Mouse (Mus musculus) cerebellum, postnatal 36 days (tissue): ENCODE data around the gene Adprh.

ENCODE experiments used
- DNase-seq, 2 experiments: peaks; one replicate each; pipeline ENCODE4 v3.0.0; 2021 to 2022; ENCODE audit warnings: mixed read lengths in 2 of 2

Adprh gene

DNA sequence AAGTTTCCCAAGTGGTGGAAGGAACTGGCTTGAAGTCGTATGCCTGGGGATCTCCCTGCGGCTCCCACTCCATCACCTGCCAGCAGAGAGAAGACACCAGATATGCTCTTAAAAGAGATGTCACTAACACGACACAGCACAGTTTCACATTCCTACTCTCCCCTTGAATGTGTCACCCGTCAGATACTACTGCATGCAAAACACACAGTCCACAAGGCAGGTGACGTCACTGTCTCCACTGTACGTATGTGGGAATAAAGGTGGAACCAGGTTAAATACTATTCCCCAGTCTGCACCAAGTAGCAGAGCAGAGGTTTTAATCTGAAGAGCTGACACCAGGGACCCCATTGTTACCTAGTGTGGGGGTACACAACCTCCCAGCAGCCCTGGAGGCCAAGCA, 12.1 kb downstream of the Adprh start:
- no peak for DNase-seq

DNA sequence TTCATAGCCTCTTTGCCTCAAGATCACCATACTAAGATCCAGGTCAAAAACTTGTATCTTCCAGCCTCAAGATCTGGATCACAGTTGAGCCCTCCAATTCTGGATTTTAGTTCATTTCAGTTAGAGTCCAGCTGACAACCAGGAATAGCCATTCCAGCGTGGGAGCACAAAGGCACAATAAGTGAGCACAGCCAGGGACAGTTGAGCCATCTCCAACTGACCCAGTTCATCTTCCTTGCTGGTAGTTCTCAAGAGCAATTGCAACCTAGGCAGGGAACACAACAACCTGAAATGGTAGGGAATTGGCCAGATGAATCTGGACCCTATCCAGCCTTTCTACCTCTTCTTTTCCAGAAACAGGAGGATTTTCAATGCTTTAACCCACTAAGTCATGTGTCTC, 13.3 kb downstream of the Adprh start:
- no peak for DNase-seq

DNA sequence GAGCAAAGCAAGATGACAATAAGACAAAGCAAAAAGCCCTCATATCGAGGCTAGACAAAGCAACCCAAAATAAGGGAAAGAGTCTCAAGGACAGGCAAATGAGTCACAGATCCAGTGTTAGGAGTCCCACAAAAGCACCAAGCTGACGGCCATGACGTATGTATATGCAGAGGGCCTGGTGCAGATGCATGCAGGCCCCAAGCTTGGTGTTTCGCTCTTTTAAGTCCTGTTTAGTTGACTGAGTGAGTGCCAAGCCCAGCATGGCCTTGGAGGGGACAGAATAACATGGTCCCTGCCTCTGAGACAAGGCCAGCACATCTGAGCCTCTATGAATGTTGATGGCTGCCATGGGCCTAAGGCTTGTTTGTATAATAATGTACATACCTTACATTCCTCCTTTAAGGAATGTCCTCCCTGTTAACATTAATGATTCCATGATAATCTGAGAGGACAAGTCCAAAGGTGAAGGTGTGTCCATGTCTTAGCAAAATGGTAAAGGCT, 18.2 kb downstream of the Adprh start:
- no peak for DNase-seq

DNA sequence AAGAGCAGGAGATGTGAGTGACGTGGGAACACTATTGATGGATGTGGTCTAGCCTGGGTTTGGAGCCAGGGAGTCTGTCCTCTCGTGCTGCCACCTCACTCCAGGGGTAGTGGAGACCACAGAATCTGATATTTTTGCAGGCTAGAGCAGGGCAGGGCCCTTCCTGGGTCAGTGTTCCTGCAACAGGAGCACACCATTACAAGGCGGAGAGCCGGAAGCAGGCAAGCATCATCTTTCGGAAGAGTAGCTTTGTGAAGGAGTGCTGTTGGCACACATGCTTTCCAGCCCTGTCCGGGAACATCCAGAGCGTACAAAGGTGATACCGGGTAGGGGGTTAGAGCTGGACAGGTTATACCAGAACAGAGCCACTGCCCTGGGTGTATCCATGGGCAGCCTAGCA, 19.0 kb downstream of the Adprh start:
- DNase-seq: no peak

DNA sequence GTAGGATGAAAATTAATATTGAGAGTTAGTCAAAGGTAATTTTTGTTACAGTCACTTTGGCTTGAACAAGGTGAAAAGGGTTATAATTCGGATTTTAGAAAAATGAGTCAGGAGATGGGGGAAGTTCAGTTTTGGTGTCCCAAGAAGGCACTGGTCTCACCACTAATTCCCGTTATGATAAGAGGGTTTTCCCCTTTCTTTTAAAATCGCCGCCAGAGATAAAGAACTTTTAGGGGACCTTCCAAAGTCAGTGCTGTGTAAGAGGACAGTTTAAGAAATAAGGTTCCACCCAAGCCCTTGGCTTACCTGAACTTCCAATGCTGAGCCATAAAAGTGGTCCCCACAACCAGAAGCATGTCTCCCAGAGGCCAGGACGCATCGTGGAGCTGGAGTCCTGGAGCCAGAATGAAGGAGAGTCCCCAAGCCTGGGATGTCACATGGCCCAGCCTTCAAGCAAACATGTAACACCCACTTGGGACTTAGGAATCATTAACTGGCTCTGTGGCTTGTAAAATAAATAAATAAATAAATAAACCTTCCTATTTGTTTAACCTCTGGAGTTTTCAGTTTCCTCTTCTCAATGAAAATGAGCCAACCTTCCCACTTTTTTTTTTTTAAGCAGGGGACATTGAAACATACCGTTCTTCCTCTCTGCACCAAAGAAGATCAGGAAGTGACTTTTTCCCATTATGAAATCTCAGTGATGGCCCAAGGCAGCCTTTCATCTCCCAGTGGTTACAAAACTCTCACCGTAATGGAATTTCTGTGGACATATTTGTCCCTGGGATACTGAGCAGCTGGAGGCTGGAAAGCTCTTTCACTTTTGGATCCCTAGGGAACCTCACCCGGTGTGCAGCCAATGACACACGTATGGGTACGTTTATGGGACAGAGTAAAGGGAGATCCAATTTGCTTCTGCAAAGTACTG, 19.7 kb downstream of the Adprh start, which contains the start of gene Pla1a:
Gene Pla1a, minus strand, starts transcription at position 648 of the 928 bp plus-strand sequence.
- no peak for DNase-seq

DNA sequence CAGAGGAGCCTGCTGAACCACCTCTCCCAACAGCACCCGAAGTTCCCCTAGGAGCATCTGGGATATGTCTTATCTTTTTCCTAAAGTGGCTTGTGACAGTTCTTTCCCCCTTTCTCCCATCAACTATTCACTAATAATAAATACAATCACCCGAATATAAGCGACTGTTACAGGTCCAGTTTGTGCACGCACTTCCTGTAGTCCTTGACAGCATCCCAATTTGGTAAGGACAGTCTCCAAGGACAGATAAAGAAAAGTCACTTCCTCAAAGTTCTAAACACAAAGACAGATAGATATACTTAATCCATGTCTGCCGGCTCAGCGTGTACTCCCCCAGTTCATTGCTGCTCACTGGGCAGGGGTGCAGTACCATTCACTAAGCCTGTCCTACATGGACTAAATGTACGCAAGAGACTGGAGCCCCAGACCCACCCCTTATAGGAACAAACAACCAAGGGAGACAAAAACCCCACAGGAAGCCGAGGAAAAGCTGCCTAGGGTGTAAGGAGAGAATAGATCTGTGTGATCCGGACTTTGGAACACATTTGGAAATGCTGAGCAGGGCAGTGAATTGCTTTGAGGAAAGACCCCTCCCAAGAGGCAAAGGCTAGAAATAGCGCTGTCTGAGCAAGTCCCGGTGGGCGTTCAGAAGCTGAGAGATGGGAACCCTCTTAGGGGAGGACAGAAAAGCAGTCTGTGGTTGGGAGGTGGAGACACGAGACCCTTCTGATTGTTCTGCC, 20.9 kb downstream of the Adprh start:
- DNase-seq: no peak

DNA sequence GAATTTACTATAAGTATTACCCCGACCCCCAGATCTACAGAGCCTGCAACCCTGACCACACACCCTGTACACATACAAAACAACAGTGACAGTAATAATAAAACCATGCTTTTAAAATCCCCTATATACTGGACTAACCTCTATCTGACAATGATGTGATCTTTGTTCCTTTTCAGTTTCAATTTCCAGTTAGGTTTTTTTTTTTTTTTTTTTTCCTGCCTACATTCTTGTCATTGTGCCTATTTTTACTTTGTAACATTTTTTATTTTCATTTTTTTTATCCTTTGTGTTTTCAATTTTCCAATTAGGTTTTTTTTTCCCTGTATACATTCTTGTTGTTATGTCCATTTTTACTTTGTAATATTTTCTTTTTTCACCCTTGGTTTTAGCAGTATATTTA, 26.7 kb downstream of the Adprh start:
- DNase-seq: no peak

DNA sequence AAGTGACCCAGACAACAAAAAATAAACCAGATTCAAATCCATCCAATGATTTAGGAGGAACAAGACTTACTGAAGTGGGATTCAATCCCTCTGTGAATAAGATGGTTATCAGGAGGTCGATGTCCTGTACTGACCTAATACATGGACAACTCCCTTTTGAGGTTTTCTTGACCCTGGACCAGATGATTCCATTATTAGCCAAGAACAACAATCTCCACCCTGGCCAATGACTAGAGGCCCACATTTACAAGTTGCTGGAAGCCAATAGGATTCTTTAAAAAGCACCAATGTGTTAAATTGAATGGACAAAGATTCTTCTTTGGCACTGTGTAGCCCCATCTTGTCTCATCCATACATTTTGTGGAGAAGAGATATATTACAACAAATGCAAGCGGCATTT, 27.1 kb downstream of the Adprh start:
- no peak for DNase-seq

DNA sequence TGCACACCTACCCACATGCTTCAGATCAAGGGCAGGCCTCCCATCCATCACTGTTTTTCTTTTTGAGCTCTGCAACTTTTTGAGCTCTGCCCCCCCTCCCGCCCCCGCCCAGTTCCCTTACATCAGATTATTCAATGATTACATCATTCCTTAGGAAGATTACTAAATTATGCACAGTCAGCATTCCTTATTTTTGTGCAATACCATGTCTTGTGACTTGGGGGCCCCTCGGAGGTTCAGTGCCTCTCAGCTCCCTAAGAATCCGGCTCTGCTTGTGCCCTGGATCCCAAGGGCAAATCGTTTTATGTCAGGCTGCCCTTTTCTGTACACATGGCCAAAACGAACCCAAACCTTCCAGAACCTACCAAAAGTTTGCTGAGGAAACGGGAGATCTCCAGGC, 37.5 kb downstream of the Adprh start:
- DNase-seq: no peak

DNA sequence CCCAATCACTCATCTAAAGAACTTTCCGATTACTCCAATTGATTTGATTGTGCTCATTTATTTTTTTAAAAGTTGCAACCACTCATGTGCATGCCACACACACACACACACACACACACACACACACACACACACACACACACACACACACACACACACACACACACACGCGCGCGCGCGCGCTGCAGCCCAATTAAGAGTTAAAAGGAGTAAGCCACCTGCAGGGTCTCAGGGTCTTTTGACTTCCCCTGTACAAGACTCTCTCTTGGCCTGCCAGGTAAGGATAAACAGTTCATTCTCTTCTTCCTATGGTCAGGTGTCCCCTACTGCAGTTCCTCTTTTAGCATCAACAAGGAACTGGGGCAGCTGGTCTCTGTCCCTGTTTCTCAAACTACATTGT, 44.1 kb downstream of the Adprh start:
- DNase-seq: no peak

DNA sequence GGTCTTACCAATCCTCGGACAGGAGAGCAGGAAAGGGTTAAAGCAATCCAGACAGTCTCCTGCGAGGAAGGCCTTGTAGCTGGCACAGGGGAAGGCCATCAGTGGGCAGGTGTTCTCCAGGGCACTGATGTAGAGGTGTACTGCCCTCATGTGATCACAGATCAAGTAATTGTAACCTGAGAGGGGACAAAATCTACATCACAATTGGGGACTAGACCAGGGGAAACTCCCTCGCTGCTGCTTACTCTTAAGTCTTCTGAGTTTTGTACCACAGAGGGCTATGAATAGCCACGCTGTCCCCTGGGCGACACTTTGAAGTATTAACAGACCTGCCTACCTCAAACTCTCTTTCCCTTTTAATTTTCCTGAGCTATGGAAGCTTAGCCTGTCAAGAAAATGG, 44.9 kb downstream of the Adprh start:
- DNase-seq: no peak

DNA sequence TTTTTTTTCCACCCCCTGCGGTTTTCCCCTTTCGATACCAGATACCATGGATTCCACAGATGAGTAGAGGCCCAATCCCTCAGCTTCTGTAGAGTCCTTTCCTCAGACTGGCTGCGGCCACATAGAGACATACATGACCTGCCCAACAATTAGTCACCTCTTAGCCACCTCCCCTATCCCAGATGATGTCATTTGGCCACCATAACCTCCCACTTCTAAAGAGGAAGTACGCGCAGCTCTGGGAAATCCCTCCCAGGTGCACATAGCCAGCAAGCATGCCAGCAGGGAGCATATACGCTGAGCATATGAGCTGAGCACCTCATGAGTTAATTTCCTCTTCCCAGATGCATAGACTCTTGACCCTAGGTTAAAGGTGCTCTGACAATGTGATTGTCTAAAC, 45.8 kb downstream of the Adprh start:
- no peak for DNase-seq

DNA sequence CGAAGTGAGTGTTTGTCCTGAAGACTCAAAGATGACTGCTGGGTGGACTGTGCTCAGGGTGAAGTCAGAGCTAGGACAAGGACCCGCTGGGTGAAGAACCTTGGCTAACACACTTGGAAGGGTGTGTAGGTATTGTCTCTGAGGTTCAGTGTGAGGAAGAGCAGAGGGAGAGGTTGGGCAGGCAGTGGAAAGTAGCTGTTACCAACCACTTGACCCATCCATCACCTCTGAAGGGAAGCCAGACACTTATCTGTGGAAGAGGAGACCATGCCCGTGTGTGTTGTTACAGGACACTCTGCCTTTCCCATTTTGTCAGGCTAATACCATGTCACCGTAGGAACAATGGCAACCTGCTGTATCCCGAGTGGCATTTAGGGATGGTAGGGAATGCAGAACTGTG, 46.2 kb downstream of the Adprh start:
- no peak for DNase-seq

DNA sequence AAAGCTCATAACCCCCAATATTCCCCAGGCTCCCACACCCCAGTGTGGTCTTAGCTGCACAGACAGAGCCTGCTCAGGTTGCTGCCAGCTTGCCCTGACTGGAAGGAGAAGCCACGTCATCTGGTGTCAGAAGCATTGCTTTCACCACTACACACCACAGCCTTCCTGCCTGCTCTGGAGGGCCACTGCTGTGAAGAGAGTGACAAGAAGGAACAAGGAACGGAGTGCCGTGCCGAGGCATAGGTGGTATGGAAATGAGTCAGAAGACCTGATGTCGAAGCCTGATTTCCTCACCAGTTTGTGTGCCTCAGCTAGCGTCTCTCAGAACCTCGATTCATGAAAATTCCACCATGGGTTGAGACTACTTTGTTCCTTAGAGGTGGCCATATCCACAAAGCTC, 48.9 kb downstream of the Adprh start:
- DNase-seq: no peak

DNA sequence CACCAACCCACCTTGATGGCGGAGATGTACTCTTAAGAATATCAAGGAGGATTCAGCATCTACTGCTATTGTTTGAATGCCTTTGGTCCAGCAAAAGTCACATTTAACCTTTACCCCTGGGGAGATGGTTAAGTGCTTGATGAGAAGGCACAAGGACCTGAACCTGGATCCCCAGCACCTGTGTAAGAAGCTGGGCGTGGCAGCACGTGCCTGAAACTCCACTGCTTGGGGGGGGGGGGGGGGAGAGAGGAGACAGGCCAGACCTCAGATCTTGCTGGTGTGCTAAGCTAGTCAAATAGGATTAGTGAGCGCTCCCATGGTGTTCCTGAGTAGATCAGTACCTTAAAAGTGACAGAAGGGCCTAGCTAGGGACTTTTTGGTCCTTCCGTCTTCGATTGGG, 51.0 kb downstream of the Adprh start:
- DNase-seq: no peak

DNA sequence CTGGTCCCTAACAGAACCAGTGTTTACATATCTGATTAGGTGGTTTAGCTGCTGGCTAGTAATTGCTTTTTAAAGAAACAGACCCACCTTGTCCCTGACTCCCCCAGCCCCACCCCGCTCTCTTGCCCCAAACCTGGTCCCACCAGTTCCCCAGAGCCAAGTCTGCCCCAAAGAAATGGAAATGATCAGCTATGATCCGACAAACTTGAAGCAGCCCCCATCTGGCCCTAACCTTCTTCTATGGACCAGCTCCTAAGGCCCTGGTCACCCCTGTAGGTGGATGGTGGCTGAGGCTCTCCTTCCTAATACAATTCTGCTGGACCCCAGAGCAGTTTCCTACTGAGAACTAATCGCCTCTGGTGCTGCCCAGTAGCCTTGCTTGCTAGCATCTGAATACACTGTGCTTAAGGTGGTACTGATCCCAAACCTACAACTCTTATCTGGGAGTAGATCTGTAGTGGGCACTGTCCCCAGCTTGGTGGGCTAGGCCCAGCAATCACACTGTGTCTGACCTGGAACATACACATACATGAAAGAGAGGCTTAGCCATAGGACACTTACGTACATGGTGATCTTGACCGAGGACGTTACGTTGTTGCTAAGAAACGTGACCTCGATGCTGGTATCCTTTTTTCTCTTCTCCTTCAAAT, 52.1 kb downstream of the Adprh start:
- no peak for DNase-seq

DNA sequence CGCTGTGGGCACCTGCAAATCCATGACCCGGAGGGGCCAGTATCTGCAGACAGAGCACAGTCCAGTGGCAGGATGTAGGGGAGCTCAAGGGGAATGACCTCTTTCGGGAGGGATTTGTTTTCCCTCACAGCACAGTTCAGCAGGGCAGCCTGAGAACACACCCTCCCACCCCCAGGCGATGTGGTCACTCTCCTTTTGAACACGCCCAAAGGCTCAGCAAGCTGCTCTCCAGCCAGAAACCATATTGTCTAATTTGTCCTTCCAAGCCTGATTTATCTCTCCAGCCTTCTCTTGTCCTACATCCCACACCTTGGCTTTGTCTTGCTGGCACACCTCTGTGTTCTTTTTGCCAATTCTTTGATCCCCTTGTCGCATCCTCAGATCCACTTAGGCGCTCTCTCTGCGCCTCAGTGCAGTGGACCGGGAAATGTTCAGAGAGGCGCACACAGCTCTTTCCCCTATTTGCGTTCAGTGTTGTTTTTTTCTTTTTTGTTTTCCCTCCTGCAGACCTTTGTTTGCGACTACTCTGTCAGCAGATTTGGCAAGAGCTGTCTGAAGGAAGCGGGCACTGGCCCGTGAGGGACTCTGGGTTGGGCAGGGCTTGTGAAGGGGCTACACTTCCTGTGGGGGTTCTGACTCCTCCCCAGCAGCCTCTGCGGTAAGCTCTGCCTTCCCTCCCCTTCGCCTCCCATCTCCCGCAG, 52.8 kb downstream of the Adprh start:
- no peak for DNase-seq

DNA sequence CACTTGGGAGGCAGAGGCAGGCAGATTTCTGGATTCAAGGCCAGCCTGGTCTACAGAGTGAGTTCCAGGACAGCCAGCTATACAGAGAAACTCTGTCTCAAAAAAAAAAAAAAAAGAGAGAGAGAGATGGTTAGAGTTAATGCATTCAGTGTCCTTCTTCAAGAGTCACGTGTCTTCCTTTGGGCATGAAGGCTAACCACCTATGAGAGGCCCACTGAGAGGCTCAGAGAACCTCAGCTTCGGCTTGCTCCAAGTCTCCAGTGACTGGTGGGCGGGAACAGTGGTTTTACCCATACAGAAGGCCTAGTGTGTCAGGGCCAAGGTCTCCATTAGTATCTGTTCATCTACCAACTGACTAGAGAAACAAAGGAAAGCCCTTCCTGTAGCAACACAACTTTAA, 53.4 kb downstream of the Adprh start:
- DNase-seq: no peak

DNA sequence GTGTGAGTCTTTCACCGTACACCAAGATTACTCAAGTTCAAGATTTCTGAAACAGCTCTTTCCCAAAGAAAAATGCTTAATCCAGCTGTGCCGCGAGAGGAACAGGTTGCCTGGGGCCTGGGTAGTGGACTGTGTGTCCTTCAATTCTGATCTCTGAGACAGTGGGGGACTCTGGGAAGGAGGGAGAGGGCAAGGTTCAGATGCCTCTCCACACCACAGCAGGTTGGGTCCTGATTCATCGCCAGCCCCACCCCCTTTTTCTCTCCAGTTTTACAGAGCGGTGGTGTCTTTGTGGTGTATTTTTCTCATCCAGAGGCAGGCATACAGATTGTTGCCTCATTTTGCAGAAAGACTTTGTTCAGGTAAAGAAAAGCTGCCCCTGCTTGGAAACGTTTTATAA, 54.2 kb downstream of the Adprh start:
- DNase-seq: no peak

DNA sequence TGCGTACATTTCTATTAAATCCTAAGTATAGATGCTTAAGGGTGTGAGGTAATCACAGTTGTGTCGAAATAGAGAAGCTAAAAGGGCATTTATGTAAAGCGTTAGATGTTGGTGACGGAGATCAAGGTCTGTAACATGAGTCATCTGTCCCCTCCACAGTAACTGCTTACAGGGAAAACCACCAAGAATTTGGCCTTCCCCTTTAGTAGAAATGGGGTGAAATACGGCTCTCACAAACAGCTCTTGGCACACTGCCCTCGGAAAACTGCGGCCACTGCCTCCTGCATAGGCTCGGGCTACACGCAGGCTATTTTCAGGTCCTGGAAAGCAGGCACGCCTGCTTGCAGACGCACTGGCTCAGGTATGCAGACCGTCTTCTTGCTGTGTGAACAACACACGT, 56.3 kb downstream of the Adprh start:
- peak; percentile 54 to 56 for DNase-seq

DNA sequence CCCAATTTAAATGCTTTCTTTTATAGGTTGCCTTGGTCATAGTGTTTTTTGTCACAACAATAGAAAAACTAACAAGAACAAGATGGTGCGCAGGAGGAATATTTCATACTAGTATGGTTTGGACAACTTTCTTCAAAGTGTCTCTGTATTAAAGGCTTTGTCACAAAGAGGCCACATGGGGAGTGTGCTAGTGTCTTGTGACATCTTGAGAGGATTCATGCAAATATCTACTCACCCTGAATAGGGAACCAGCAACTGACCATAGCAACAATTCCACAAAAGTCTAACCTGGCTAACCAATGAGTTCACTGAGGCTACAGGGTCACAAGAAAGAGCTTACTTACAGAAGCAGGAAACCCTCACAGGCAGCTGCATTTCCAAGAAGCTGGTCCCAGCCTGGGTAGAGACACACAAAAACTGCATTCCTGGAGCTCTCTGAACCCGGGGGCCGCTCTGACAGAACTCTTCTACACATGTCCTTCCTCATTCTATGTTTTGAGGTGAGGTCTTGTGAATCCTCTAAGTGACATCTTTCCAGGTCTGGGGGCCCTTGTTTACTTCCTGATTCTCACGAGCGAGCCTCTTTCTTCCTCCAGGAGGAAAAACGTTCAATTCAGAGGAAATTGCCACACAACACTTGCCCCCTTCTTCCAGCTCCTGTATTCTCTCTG, 57.3 kb downstream of the Adprh start:
- no peak for DNase-seq

DNA sequence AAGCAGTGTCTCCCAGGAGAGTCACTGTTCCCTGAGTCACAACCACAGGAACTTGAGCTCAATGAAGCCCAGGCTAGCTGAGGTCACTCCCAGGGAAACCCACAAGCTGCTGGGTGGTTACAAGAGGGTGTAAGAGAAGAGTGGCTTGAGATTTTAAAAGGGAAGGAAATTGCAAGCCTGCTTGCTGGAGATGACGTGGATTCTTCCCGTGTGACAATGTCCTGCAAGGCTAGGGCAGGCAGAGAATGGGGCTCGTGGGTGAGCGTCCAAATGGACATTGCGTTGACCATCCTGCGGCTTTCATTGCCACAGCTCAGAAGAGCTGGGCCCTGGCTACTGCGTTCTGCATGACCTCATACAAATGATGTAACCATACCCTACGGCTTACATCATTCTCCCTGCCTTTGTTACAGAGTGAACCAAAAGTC, 58.3 kb downstream of the Adprh start:
- no peak for DNase-seq
